Mouse (Mus musculus) left cerebral cortex, postnatal 36 days (tissue): ENCODE data around the gene Sun1. TPM values are rescaled to one million over a fixed set of nuclear protein-coding genes. Genes with fewer than 3 reads are reported as not detected.

Experiments used
- total RNA-seq, 2 experiments: library from RNA; stranded (reverse); gene quantifications; 2 replicates each; pipeline ENCODE4 v1.2.3; 2021

Gene Sun1
- total RNA-seq, 2 experiments from 2014 or later = 136 to 141 TPM

Other genes starting within 250 kb of the Sun1 start
- gene Pdgfa, start 203.3 kb upstream of the Sun1 start, total RNA-seq = 10 to 100 TPM; 49.1 to 58.9 TPM
- 100 to 1,000 TPM; 738 to 861 TPM for gene Prkar1b, start 50.6 kb upstream of the Sun1 start, total RNA-seq
- 1 to 10 TPM; 6.7 to 7.7 TPM for gene Dnaaf5, start 50.4 kb upstream of the Sun1 start, total RNA-seq
- 10 to 100 TPM; 51.5 to 52.9 TPM for gene Get4, start 51.7 kb downstream of the Sun1 start, total RNA-seq
- gene Adap1, start 125.0 kb downstream of the Sun1 start, total RNA-seq = 100 to 1,000 TPM; 260 to 316 TPM
- gene Cox19, start 150.8 kb downstream of the Sun1 start, total RNA-seq = 10 to 100 TPM; 65.7 to 74.4 TPM
- gene Cyp2w1, start 152.0 kb downstream of the Sun1 start, total RNA-seq = not detected
- 10 to 100 TPM; 13.5 to 14.0 TPM for gene Gpr146, start 177.1 kb downstream of the Sun1 start, total RNA-seq
- gene C130050O18Rik, start 204.6 kb downstream of the Sun1 start, total RNA-seq = under 1 TPM in 1 of 2 experiments, not detected in 1; 0.27 TPM
- 1 to 10 TPM; 2.9 to 3.3 TPM for gene Gper1, start 222.5 kb downstream of the Sun1 start, total RNA-seq